Mouse (Mus musculus): ENCODE results near the gene Tprn. TPM values are rescaled to one million over a fixed set of nuclear protein-coding genes. Genes with fewer than 3 reads are reported as not detected.

The Tprn gene
- polyA plus RNA-seq, 1 experiment from 2014 or later = 9.5 TPM

DNA sequence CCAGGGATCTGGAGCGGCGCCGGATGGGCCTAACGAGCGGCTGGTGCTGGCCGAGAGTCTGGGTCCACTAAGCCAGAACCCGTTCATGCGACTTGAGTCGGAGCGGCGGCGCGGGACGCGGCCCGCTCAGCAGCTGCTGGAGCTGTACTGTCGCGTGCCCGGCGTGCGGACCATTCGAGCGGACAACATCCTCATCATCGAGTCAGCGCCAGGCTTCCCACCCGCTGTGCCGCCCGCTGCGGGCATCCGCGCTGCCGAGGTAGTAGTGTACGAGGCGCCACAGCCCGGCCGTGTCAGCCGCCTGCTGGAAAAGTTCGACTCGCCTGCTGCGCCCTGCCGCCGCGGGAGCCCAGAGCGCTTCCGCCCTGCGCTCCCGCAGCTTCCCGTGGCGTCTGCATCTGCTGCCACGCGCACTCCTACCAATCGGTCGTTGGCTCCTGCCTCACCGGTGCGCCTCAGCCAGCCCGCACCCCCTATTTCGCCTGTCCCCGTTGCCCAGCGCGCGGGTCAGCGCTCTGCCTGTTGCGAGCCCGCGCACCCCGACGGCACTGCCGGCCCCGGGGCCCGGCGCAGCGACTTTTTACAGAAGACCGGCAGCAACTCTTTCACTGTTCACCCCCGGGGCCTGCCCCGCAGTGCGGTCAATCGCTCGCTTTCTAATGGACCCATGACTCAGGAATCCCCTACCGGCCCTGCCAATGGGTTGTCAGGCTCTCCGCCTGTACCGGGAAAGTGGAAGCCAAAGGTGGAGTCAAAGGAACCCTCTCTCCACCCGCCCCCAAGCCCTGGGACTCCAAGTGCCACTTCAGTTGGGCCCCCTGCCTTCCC, 591 bp downstream of the Tprn start:
- Histone ChIP-seq H3K27ac (peak overlapping the region; percentile 74), H3K9me3 (no peaks in the 10 kb centered on the region), H3K36me3 (peaks cover 4% of the 10 kb centered on the region), H3K4me3 (peak overlapping the region; percentile 73), H3K27me3 (ENCODE audit: insufficient read depth, poor library complexity, severe bottlenecking) (peaks cover 26% of the 10 kb centered on the region), H3K4me1 (replicated peaks) (peaks cover 60% of the 10 kb centered on the region)
- peak; percentile 36 for DNase-seq (ENCODE audit: low spot score)
- WGBS = under 1% methylated on average over 82 of the region's 82 CpGs

DNA sequence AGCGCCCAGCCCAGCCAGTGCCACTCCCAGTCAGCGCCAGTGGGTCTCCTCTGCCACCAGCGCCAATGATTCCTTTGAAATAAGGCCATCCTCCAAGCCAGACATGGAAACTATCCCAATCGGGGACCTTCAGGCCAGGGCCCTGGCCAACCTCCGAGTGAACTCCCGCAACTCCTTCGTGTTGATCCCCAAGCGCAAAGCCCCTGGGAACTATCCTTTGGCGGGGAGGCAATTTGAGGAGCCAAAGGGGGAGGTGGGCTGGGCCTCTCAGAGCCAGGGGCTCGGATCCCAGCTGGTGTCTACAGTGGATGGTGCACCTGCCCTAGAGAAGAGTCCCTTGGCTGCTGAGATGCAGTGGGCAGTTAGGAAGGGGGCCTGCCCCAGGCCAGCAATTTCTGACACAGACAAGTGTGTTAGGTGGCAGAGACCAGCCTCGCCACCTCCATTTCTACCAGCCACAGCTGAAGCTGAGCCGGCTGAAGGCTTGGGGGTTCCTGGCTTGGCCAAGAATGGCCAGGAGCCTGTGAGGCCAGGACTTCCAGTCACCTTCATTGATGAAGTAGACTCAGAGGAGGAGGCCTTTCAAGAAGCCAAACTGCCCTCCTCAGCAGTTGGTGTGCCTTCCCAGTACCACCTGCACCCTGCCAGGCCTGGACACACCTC, 1.3 kb downstream of the Tprn start:
- WGBS = 22% methylated on average over 12 of the region's 12 CpGs
- H3K36me3 ChIP-seq = peaks cover 11% of the 10 kb centered on the region
- H3K27ac ChIP-seq = 0 out of 2 replicates have a peak overlapping the region, but pooled peaks have one; percentile 74
- H3K4me1 ChIP-seq (replicated peaks) = peaks cover 60% of the 10 kb centered on the region
- no peaks in the 10 kb centered on the region for H3K9me3 ChIP-seq
- DNase-seq (ENCODE audit: low spot score) = no peak
- peaks cover 26% of the 10 kb centered on the region for H3K27me3 ChIP-seq (ENCODE audit: insufficient read depth, poor library complexity, severe bottlenecking)
- peak overlapping the region; percentile 73 for H3K4me3 ChIP-seq

DNA sequence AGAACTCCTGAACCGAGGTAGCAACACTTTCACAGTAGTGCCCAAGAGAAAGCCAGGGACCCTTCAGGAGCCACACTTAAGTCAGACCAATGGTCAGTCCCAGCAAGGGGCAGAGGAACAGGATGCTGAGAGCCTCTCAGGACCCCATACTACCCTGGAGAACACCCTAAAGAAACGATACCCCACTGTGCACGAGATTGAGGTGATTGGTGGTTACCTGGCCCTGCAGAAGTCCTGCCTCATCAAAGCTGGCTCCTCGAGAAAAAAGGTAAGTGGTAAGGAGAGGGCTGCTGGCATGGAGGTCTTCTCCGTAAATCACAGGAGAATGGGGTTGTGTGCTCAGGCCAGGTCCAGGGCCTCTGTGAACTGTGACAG, 1.9 kb downstream of the Tprn start:
- no peaks in the 10 kb centered on the region for H3K9me3 ChIP-seq
- H3K36me3 ChIP-seq = peaks cover 16% of the 10 kb centered on the region
- H3K27me3 ChIP-seq (ENCODE audit: insufficient read depth, poor library complexity, severe bottlenecking) = peaks cover 26% of the 10 kb centered on the region
- peaks cover 60% of the 10 kb centered on the region for H3K4me1 ChIP-seq (replicated peaks)
- H3K4me3 ChIP-seq = peak overlapping the region; percentile 73; the same call in 1 of the 2 replicates
- H3K27ac ChIP-seq = no peak overlapping the region
- 79% methylated on average over 5 of the region's 5 CpGs for WGBS
- DNase-seq (ENCODE audit: low spot score) = no peak

DNA sequence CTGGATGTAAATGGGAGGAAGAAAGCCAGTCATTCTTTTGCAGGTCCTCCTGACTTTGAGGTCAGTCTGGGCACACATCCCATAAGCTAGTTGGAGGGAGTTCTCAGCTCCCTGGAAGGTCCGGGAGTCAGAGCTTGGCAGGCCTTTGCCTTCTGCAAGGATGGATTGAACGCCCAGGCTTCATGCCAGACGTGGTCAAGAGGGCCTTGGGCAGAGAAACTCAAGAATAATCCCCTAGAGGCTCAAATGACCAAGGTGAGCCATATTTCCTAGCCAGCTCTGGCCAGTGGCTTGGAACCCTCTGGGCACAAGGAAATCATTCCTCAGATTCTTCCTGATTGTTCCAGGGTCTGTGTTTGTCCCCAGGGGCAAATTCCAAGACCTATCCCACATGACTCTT, 2.4 kb downstream of the Tprn start:
- Histone ChIP-seq H3K4me1 (replicated peaks) (peaks cover 60% of the 10 kb centered on the region), H3K9me3 (no peaks in the 10 kb centered on the region), H3K36me3 (peaks cover 22% of the 10 kb centered on the region), H3K27ac (no peak overlapping the region), H3K4me3 (peak overlapping the region; percentile 73; the same call in 1 of the 2 replicates), H3K27me3 (ENCODE audit: insufficient read depth, poor library complexity, severe bottlenecking) (peaks cover 26% of the 10 kb centered on the region)
- no peak for DNase-seq (ENCODE audit: low spot score)
- WGBS = 78% methylated on average over 3 of the region's 3 CpGs

DNA sequence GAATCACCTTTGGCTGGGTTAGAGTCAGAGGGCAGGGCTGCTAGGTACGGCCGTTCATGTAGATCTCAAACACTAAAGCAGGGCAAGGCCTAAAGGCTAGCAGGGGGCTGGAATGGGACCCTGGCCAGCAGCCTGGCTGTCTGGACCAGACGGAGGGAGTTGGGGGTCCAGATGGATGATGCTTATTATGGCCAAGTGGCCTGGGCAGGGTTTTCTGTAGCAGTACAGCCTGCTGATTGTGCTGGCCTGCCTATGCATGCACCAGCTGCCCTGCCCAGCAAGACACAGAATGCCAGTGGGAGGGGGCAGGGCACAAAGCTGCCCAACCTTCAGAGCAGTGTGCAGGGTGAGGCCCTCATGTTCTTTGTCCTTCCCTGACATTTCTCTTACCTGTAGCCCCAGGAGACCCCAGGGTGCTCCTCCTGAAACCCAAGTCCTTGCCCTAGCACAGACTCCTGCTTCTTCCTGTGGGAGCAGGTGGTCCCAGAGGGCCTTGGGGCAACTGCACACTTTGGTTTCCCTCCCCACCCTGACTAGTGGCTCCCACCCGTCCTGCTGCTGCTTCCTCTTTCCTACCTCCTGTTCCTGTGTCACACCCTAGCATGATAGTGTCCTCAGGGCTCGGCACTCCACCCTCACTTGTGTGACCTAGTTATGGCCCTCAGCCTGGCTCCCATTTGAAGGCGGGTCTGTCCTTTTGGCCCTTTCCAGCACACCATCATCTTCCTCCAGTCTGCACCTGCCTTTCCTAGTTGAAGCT, 3.7 kb downstream of the Tprn start:
- H3K4me1 ChIP-seq (replicated peaks) = peaks cover 67% of the 10 kb centered on the region
- no peak overlapping the region for H3K27ac ChIP-seq
- no peaks in the 10 kb centered on the region for H3K9me3 ChIP-seq
- peak overlapping the region; percentile 18 for H3K4me3 ChIP-seq
- 76% methylated on average over 6 of the region's 6 CpGs for WGBS
- peaks cover 34% of the 10 kb centered on the region for H3K36me3 ChIP-seq
- DNase-seq (ENCODE audit: low spot score) = no peak
- H3K27me3 ChIP-seq (ENCODE audit: insufficient read depth, poor library complexity, severe bottlenecking) = peaks cover 26% of the 10 kb centered on the region

DNA sequence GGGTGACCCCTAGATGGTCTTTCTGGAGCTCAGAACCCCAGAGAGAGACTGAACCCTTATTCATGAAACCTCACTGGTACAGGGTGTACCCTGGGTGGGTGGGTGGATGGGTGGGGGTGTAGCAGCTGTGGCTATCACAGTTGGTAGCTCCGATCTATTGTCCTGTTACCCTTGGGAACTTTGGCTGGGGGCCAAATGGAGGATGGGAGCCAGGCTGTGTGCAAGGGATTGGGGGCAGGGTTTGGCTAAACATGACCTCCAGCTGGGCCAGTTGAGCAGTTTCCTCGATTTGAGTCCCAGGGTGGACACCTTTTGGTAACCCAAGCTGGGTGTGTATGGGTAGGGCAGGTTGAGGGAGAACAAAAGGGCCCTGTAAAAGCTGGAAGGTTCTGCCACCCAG, 4.3 kb downstream of the Tprn start:
- Histone ChIP-seq H3K36me3 (peaks cover 37% of the 10 kb centered on the region), H3K4me1 (replicated peaks) (peaks cover 71% of the 10 kb centered on the region), H3K27me3 (ENCODE audit: insufficient read depth, poor library complexity, severe bottlenecking) (peaks cover 26% of the 10 kb centered on the region), H3K9me3 (no peaks in the 10 kb centered on the region), H3K4me3 (no peak overlapping the region), H3K27ac (no peak overlapping the region)
- DNase-seq (ENCODE audit: low spot score) = no peak
- 70% methylated on average over 2 of the region's 2 CpGs for WGBS

DNA sequence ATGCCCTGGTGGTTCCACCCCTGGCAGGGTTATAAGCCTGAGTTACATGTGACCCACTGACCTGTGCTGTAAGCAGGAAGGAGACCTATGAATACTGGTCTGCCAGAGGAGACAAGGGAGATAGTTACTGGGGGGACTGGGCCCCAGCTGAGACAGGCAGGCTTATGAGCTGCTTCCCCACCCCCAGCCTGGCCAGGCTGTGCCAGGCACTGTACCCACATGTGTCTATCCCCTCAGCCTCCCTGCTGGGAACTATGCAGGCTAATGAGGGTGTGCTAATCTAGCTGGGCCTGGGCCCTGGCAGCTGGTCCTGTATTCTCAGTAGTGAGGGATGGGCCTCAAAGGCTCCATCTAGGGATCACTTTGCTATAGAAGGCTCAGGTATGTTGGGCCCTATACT, 4.8 kb downstream of the Tprn start:
- Histone ChIP-seq H3K36me3 (peaks cover 37% of the 10 kb centered on the region), H3K4me3 (no peak overlapping the region), H3K27ac (no peak overlapping the region), H3K27me3 (ENCODE audit: insufficient read depth, poor library complexity, severe bottlenecking) (peaks cover 26% of the 10 kb centered on the region), H3K9me3 (no peaks in the 10 kb centered on the region), H3K4me1 (replicated peaks) (peaks cover 68% of the 10 kb centered on the region)
- DNase-seq (ENCODE audit: low spot score) = no peak

DNA sequence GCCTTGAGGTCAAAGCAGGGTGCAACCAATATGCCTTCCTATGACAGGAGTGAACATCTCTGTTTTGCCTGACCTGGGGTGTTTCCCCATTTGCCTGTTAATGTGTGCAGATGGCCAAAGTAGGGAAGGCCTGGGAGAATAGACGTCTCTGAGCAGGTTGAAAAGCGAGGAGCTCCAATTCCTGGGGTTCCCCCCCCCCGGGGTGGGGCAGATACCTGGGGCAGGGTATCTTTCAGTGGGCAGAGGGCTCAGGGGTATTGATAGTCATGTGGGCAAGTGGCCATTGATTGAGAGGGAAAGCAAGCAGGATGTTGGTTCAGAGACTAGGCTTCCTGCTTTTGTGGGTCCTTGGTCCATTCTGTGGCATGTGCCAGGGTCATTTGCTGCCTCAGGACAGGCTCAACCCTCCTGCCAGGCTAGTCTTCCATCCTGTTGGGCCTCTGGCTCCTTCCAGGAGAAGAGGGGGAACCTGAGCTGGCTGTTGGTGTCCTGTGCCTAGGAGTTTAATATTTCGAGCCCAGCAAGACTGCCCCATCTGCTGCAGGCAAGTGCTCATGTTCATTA, 5.4 kb downstream of the Tprn start:
- peaks cover 37% of the 10 kb centered on the region for H3K36me3 ChIP-seq
- no peak for DNase-seq (ENCODE audit: low spot score)
- no peak overlapping the region for H3K4me3 ChIP-seq
- H3K27ac ChIP-seq = no peak overlapping the region
- WGBS = 80% methylated on average over 4 of the region's 4 CpGs
- H3K9me3 ChIP-seq = no peaks in the 10 kb centered on the region
- peaks cover 26% of the 10 kb centered on the region for H3K27me3 ChIP-seq (ENCODE audit: insufficient read depth, poor library complexity, severe bottlenecking)
- H3K4me1 ChIP-seq (replicated peaks) = peaks cover 65% of the 10 kb centered on the region

DNA sequence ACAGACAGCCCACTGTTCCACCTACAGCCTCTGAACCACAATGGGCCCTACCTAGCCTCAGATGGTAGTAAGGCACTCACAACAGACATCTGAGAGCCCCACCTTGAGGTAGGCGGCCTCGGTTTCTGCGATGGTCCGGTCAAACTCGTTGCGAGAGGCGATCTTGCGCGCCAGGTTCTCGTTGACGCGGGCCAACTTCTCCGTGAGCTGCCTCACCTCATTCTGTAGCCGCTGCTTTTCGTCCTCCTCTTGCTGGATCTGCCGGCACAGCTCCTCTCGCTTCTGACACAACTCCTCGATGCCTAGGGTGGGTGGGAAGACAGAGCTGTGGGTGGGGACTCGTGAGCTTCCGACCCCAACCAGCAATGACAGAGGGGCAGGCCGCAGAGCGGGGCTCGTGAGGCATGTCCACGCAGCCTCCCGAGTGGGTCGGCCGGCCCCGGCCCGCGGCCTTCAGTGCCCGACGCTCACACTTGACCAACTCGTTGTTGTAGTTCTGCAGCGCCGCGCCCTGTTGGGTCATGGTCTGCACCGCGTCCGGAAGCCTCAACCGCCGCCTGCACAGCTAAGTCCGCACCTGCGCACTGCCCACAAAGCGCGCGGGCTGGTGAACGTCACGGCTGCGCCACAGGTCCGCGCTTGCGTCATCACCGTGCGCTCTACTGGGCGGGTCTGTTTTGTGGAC, 9.6 kb downstream of the Tprn start, which contains the start of the genes Ssna1 and Anapc2:
TSS of gene Ssna1 (minus strand) at position 612 of the 685 bp plus-strand sequence.
TSS of gene Anapc2 (plus strand) at position 652 of the 685 bp plus-strand sequence.
- peaks cover 74% of the 10 kb centered on the region for H3K36me3 ChIP-seq
- under 1% methylated on average over 55 of the region's 55 CpGs for WGBS

DNA sequence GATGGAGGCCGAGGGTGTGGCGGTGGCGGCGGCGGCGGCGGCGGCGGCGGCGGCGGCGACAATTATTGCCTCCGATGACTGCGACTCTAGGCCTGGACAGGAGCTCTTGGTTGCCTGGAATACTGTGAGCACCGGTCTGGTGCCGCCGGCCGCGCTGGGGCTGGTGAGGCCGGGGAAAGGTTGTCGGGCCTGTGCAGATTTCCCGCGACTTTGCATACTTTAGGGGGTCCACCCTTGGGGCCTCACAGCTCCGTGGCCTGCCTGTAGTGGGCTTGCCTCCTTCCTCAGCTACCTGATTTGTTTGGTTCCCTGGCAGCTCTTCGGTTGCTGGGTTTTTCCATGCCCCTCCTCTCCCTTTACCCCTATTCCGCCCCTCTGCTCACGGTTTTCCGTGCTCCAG, 10.1 kb downstream of the Tprn start:
- no peaks in the 10 kb centered on the region for H3K9me3 ChIP-seq
- H3K27ac ChIP-seq = peak overlapping the region; percentile 91
- under 1% methylated on average over 29 of the region's 29 CpGs for WGBS
- no peak for DNase-seq (ENCODE audit: low spot score)
- no peaks in the 10 kb centered on the region for H3K27me3 ChIP-seq (ENCODE audit: insufficient read depth, poor library complexity, severe bottlenecking)
- H3K4me1 ChIP-seq (replicated peaks) = peaks cover 36% of the 10 kb centered on the region
- peak overlapping the region; percentile 91 for H3K4me3 ChIP-seq
- H3K36me3 ChIP-seq = peaks cover 80% of the 10 kb centered on the region

More for the DNA sequence above, 9.6 kb downstream of the Tprn start, which contains the start of the genes Ssna1 and Anapc2:
- Histone ChIP-seq H3K4me3 (peak within 1 kb of the TSS; percentile 91), H3K27me3 (ENCODE audit: insufficient read depth, poor library complexity, severe bottlenecking) (no peaks in the 10 kb centered on the region), H3K27ac (peak within 1 kb of the TSS; percentile 91), H3K9me3 (no peaks in the 10 kb centered on the region), H3K4me1 (replicated peaks) (peaks cover 41% of the 10 kb centered on the region)
- DNase-seq (ENCODE audit: low spot score) = peak; percentile 99

DNA sequence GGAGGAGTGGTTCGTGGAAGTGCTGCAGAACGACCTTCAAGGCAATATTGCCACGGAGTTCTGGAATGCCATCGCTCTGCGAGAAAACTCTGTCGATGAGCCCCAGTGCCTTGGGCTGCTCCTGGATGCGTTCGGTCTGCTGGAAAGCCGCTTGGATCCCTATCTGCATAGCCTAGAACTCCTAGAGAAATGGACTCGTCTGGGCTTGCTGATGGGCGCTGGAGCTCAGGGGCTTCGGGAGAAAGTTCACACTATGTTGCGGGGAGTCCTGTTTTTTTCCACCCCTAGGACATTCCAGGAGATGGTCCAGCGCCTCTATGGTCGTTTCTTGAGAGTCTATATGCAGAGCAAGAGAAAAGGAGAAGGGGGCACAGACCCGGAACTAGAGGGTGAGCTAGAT, 10.6 kb downstream of the Tprn start:
- WGBS = 40% methylated on average over 16 of the region's 16 CpGs
- Histone ChIP-seq H3K27me3 (ENCODE audit: insufficient read depth, poor library complexity, severe bottlenecking) (no peaks in the 10 kb centered on the region), H3K27ac (peak overlapping the region; percentile 91), H3K4me3 (peak overlapping the region; percentile 91), H3K9me3 (no peaks in the 10 kb centered on the region), H3K4me1 (replicated peaks) (peaks cover 34% of the 10 kb centered on the region), H3K36me3 (peaks cover 81% of the 10 kb centered on the region)
- no peak for DNase-seq (ENCODE audit: low spot score)

Measured in hindbrain, embryonic 10.5 days (tissue).